Mouse (Mus musculus) CD8-positive naive resting alpha-beta T cell, adult 2 months (primary cell): Measurements from ENCODE around the gene Hmgb1.

Experiments used
- DNase-seq, 2 experiments: peaks; one replicate each; pipeline ENCODE4 v3.0.0; 2022; ENCODE audit warnings: low read depth in 2 of 2, low spot score in 2 of 2

Gene Hmgb1

DNA sequence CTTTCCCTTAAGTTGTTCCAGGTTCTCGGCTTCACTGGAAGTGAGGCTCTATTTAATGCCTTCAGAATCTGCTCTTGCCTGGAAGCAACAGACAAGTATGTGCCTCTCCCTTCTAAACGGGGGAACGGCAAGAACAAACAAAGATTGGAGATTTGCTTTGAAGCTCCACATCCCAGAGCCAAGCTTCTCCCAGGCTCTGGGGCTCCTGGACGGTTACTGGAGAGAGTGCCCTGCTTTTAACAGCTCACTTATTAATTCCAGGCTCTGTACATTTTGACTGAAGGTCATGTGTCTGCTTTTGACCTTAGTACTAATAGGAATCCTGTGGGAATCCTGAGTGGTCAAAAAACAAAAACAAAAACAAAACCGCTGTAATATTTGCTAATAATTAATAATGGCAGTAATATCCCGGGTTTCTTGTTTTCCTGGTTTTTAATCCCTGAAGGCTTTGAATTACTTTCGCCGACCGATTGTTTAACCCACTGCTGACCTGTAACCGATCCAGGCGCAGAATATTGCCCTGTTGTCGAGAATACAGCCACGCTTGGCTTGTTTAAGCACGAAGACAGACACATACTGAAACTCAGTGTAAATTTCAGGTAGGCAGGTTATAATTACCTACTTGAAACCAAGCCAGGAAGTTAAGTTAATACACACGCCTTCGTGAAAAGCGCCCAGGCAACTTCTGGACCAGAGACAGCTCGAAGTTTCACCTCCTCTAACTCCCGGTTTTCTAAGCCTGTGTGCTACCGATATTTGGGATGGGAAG is 182.1 kb downstream of the Hmgb1 start:
- no peak for DNase-seq

- no peak for DNase-seq
Measured at GRCm38 (mm10) chr5:148999802-149000201, 184.5 kb downstream of the Hmgb1 start.

GRCm38 (mm10) chr5:148998512-148998911 is 185.8 kb downstream of the Hmgb1 start:
- DNase-seq = no peak

DNA sequence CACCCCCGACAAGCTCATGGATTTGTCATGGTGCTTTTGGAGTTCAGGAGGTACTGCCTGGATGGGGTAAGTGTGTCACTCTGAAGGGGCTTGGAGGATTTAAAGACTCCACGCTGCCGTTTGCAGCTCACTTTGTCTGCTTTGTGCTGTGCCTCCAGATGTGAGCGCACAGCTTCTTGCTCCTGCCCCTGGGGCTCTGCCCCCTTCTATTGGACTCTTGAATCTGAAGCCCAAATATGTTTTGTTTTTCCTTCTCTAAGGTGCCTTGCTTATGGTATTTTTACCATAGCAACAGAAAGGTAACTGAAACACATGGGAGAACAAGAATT is 187.6 kb downstream of the Hmgb1 start:
- DNase-seq = no peak
